Mouse (Mus musculus) lung, postnatal 0 days (tissue): ENCODE measurements at regions not wholly inside any gene's neighbourhood (a gene's known extent, or its start where the extent isn't known, plus 50 kb on each side); places are given as distances from the start of the nearest gene placed in this dataset.

ENCODE experiments used
- CTCF ChIP-seq: IDR thresholded peaks from 2 replicates; pipeline ENCODE4 v1.5.1; 2016; ENCODE audit warnings: antibody characterized with exemption, mild to moderate bottlenecking
- EP300 ChIP-seq: IDR thresholded peaks from 2 replicates; pipeline ENCODE4 v1.6.1; 2016; ENCODE audit warnings: antibody characterized with exemption, mild to moderate bottlenecking, control low read depth

DNA sequence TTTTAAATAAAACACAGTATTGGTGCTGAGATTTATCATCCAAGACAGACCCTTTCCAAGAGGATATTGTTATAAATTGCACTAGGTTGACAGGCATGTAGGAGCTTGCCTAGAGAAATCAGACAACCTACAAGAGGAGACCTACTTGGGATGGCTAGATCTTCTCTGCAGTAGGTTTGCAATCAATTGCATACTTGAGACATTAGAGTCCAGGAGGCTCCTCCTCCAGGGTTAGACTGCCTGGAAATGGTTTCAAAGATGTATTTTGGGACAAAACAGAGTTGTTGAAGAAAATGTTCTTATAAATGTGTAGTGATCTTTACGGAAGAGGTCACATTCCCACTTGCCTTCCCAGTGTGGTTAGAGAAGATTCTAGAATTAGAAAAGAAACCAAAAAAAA is 98.9 kb upstream of the Cdc42ep3 start:
- no peak for TF ChIP-seq CTCF
- TF ChIP-seq EP300 = no peak
